Comparison of ENCODE assay signal across 21 mouse cellular contexts in genomic region chr5:32445287-32445921, GRCm38 (mm10). TPM values are rescaled to one million over a fixed set of nuclear protein-coding genes. Genes with fewer than 3 reads are reported as not detected.
DNase-seq lines count a peak whose midpoint lies in the region; TF ChIP-seq lines count a peak whose summit lies in the region.
"Had no signal": no experiment of that assay in that cellular context is flagged by ENCODE, and none has a peak within 500 bp of the region (broad histone marks: within the 10 kb centered on the region; RNA-seq: fewer than 3 reads in every experiment).

No protein-coding gene starts in this region.

- H3K4me3 ChIP-seq in gastrocnemius, adult 2 months = no peak overlapping the region
- H3K4me3 ChIP-seq: erythroblast, embryonic 14.5 days; hindbrain, embryonic 13.5 days; limb, embryonic 13.5 days; lung, embryonic 15.5 days; midbrain, embryonic 12.5 days; neural tube, embryonic 12.5 days had no signal

- intact Hi-C loops in gastrocnemius, adult 2 months (cut with DNase I) = loop anchor here (5.0 kb wide), 1 partner anchor 93 kb away; no protein-coding TSS in a partner anchor
- intact Hi-C loops in gastrocnemius, postnatal 36 days (cut with DNase I) = no loop called here

- TF ChIP-seq CTCF in gastrocnemius, adult 2 months (IDR thresholded peaks at IDR 0.05) = no peak

- peak overlapping the region; percentile 89 for H3K27ac ChIP-seq in gastrocnemius, adult 2 months
- H3K27ac ChIP-seq: hindbrain, embryonic 13.5 days; limb, embryonic 13.5 days; liver, embryonic 14.5 days; lung, embryonic 15.5 days; macrophage; midbrain, embryonic 12.5 days; neural tube, embryonic 12.5 days had no signal

- DNase-seq in gastrocnemius, adult 2 months = no peak
- DNase-seq in gastrocnemius, postnatal 36 days = no peak
- DNase-seq in thymus, postnatal 10 days (ENCODE audit: low spot score in 2 of 2) = peak; percentile 22 to 32
- no peak for DNase-seq in thymus, adult 18-20 months
- DNase-seq in retina, embryonic 14.5 days (ENCODE audit: low spot score) = peak; percentile 81
- no peak for DNase-seq in gastrocnemius, postnatal 25 days
- DNase-seq in spleen, postnatal 14 days (ENCODE audit: low spot score in 2 of 2) = no peak
- DNase-seq: adrenal gland, postnatal 36 days; B cell, adult 2 months; cerebellum, adult 8-10 months; heart, postnatal 14 days; kidney, postnatal 36 days; right cerebral cortex, postnatal 14 days had no signal

RNA-seq across cellular contexts. Expression of gene Ppp1cb, which starts 13.2 kb away (rescaled TPM):
- 100 to 1,000 TPM; 486 TPM for total RNA-seq in gastrocnemius, adult 2 months (2021)
- total RNA-seq in gastrocnemius, postnatal 36 days (2021) = 100 to 1,000 TPM; 376 to 428 TPM
- 100 to 1,000 TPM; 407 TPM for total RNA-seq in gastrocnemius, postnatal 25 days (2021)

Comparison
In these comparisons a context has a peak if more than half of its experiments do, and no peak if none do; other contexts are left out.
1. DNase-seq: peak in thymus, postnatal 10 days (2 of 2) and retina, embryonic 14.5 days (single experiment); none in gastrocnemius, adult 2 months (single experiment), gastrocnemius, postnatal 36 days (0 of 2), thymus, adult 18-20 months (0 of 2), gastrocnemius, postnatal 25 days (single experiment) and spleen, postnatal 14 days (0 of 2).